Mouse (Mus musculus): ENCODE results near the gene Rtraf. TPM values are rescaled to one million over a fixed set of nuclear protein-coding genes. Genes with fewer than 3 reads are reported as not detected.
A peak's percentile ranks its signal among the peaks of the same experiment; 100 is the strongest.
"Not testable (repeated sequence)": the region's sequence is repeated elsewhere in the genome, so short reads cannot be mapped to it uniquely, and the experiment has no call there.

Rtraf gene
- 68.8 and 69.2 TPM in 2 replicates for total RNA-seq (2021)
- long read RNA-seq, transcript Rtraf-201 (8 exons, 1,562 nt) = major isoform, 111 of 144 reads
- long read RNA-seq, partial matches to known transcripts = 3 of 144 reads
- long read RNA-seq, other reads (novel, unspliced or antisense) = 30 of 144 reads

DNA sequence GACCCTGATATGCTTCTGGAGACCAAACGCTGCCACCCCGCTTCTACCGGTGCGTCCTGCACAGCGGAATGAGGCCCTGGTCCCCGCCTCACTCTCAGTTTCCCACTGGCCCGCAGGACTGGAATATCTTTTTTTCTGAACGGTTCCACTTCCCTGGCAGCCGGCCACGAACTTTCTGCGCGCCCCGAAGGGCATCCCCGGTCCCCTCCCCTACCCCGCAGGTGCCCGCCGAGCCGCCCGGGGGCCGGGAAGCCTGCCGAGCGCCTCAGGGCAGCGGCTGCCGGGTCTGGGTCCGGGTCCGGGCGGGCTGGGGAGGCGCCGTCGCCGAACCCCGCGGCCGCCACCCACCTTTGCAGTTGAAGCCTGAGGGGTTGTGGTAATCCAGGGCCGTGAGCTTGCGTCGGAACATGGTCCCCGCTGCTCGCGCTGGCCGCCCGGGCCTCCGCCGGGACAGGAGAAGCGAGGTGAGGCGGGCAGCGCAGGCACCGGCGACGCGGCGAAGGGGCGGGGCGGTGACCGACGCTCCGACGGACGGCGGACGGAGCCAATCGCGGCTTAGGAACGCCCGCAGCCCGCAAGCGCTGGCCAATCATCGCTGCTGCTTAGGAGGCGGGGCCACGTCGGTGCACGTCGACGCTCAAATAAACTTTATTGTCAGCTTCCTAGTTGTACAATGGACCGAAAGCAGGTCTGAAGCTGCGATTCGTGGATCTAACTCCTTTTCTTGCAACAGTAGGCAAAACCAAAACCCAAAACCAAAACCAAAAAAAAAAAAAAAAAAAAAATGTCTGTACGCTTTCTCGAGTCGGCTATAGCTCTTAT is at the start of gene Rtraf:
Gene Rtraf (minus strand): TSS at position 504 of the 822 bp plus-strand sequence.
- peak; percentile 95 for DNase-seq

DNA sequence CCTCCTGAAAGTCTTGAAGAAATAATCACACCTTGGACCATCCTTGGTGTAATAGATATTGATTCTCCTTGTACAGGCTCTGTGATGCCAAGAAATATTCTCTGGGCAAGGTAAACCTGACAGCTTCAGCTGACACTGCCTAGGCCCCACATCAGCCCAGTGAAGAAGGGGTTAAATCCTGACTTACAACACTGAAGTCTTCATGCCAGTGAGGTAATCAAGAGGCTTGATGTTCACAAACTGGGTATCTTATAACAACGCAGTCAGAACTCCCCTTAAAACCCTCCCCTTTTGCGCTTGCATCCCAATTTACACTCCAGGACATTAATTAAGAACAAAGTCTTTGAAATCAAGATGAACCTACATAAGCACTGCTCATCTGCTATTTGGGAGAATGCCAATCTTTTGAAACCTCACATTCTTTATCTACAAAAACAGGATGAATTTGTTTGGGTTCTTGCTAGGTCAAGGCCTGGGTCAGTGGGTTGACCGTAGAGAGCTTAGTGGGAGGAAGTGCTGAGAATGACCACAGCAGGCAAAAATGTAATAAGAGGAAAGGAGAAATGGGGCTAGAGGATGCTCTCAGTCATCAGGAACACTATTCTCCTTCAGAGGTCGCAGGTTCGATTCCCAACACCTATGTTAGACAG is 43.8 kb upstream of the Rtraf start:
- no peak for DNase-seq

DNA sequence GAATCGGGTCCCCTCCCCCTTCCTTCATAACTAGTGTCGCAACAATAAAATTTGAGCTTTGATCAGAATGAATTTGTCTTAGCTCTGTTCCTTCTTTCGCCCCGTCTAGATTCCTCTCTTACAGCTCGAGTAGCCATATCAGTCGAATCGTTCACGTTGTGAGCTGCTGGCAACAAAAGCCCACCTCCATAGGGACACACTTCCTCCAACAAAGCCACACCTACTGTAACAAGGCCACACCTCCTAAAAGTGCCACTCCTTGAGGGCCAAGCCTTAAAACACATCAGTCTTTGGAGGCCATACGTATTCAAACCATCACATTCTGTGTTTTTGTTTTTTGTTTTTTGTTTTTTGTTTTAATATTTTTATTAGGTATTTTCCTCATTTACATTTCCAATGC is 41.5 kb upstream of the Rtraf start:
- not testable (repeated sequence) for DNase-seq

DNA sequence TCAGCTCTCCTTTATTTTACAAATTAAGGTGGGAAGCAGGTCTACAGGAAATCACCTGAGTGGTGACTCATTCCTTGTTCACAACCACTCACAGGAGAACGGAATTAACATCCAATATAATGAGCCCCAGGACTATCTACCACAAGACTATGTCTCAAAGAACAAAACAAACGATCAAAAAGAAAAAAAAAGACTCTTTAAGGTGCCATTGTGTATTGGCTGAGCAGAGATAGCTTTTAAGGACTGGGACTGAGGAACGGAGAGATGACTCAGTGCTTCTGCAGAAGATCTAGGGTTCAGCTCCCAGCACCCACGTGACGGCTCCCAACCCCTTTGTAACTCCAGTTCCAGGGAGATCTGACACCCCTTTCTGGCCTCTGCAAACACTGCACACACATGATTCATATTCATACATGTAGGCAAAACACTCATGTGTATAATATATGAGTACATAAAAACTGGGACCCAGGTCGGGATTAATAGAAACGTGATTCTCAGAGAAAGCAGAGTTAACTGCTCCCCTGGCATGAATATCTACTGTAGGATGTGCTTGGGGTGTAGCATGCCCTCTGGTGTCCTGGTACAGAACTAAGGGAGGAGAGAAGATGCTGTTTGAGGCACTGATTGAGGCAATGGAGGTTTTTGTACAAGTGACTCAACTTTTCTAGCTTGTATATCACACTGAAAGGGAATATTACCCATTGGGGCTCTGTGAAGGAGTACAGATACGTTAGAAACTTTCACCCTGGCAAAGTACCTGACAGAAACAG is 37.9 kb upstream of the Rtraf start:
- DNase-seq = no peak

DNA sequence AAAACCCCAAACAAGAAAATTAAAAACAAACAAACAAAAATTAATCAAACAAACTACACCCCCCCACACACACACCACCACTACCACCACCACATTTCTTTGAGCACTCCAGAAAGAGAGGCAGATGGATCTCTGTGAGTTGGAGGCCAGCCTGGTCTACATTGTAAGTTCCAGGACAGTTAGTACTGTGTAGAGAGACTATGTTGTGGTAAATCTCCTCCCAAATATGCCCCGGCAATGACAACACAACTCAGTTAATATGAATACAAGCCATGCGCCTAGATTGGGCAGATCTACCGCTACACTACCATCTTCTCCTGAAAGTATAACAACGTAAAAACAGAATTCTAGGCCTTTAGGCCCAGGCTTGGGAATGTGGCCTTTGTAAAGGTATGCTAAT is 36.7 kb upstream of the Rtraf start:
- DNase-seq = no peak

DNA sequence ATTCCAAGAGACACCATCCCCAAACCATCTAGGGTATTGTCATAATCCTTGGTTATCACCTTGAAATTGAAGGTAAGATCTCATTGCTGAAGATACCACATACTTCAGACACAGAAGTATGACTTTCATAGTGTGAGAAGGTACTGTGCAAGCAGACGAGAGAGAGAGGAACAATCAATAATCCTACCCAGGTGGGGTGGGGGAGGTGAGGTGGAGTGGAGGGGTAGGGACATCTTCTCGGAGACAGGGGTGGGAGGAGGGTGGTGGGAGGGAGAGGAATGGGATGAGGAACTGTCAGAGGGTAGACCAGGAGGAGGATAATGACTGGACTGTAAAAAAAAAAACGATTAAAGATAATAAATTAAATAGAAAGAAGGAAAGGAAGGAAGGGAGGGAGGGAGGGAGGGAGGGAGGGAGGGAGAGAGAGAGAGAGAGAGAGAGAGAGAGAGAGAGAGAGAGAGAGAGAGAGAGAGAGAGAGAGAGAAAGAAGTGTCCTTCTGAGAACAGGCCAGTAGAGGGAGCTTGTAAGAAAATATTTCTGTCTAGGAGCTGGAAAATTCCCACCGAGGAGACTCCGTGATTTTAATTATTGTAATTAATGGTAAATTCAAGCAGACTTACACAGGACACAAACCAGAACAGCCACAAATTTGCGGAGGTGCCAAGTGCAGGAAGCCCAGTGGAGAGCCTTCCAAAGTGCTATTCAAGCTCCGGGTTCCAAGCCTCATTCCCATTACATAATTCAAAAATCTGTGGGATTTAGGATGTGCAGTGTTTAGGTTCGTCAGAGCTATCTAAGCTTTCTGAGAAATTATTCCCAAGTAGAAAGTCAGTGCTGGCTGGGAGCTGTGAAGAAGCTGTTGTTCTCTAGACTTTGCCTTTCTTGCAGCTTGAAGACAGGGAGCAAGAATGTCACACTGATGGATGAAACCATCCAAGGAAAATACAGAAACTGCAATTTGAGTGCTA is 35.5 kb upstream of the Rtraf start:
- no peak for DNase-seq

DNA sequence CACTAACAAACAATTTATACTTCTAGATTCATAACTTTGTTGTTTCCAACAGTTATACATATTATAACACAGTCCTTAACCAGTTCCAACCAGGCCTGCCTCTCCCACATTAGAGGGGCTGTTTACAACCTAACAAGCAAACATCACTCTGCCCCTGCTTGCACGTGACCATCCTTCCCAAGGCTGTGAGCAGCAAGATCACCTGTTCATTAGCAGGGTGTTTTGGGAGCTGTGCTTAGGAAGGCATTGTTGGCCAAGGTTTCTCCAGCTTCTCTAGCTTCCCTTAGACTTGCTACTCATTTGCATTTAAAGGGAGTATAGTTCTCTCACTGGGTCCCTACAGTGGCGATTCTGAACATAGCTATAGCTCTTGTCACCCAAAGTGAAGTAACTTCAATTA is 34.7 kb upstream of the Rtraf start:
- DNase-seq = no peak

DNA sequence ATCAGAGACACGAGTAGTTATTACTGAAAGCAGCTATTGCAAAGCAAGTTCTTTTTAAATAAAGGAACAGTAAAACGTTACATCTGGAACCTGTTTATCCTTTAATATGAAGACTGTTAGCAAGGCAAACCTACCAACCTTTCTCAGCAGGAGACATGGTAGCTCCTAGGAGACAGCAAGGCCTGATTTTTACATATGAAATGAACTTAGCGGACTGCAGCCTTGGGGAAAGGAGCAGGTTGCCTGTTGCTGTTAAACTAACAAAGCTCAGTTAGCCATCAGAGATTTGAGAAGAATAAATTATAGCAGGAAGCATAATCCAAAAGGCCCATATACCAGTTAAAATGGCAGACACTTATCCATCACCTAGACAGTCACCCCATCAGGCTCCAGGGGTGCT is 29.8 kb upstream of the Rtraf start:
- DNase-seq = no peak

DNA sequence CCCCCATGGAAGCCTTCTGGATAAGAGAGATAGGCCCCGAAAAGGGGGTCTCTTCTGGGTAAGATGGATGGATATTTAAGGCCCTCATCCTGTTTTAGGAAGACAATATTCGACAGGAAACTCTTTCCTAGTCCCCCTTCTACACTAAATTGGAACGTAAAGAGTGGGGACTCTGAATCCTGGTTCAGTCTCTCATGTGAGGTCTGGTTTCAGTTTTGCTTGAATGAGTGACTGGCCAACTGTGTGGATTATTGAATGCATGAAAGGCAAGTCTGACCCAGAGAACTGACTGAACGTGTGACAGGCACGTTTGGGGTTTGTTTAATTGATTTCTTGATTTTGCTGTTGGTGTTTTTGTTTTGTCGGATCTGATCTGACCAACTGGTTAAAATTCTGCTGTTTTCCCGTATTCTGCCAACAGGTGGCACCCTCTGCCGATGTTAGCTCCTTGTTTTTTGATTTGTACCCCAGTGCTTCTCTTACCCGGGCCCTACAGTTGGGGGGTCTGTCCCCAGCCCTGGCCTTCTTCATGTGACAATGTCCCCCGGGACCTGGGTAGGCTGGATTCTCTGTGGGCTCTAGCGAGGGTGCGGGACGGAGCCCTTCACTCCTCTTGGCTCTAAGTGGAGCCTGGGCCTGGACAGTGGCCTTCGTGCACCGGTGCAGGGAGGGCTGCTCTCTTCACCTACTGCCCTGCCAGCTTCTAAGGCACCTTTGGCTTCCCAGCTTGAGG is 16.1 kb upstream of the Rtraf start:
- peak; percentile 57 for DNase-seq

DNA sequence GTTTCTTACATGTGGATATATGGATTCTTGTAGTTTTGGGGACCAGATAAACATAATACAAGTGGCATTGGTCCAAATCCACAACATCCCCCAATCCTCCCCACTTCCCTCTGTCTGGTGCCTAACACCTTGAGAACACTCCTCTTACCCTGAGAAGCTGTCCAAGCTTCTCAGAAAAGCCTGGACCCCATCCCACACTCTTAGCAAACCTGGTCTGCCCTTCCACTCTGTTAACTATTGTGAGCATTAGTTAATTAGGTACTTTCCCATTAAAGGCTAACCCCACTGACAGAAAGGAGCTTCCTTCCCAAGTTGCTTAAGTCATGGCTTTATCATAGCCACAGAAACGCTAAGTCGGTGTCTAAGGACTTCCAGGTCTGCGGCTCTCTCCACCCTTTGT is 12.7 kb upstream of the Rtraf start:
- no peak for DNase-seq

DNA sequence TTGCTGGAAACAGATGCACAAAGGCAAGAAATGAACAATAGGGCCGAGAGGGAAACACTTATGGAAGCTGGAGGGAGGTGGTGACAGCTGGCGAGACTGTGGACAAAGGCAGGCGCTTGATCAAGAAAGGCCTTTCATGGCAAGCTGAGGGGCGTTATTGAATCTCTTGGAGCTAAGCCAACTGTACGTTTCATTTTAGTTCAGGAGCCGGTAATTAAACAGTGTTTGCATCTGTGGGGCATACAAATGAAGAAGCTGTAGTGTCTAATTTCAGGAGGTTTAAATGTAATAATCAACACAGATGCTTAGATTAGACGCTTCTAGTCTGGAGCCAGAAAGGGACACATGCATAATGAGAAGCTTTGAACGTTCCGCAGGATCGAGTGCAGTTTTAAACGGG is 1.9 kb upstream of the Rtraf start:
- DNase-seq = no peak

DNA sequence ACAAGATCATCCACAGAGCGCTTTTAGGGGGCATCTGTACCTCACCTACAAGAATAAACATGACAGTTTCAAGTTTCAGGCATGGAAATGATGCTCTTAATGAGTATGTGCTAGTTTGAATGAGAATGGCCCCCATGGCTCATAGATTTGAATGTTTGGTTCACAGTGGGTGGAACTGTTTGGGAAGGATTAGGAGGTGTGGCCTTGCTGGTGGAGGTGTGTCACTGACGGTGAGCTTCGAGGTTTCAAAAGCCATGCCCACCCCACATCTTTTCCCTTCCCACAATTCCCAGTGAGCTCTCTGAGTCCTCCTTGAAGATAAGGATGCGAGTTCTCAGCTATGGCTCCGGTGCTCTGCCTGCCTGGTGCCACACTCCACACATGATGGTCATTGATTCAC is 1.9 kb downstream of the Rtraf start:
- no peak for DNase-seq

DNA sequence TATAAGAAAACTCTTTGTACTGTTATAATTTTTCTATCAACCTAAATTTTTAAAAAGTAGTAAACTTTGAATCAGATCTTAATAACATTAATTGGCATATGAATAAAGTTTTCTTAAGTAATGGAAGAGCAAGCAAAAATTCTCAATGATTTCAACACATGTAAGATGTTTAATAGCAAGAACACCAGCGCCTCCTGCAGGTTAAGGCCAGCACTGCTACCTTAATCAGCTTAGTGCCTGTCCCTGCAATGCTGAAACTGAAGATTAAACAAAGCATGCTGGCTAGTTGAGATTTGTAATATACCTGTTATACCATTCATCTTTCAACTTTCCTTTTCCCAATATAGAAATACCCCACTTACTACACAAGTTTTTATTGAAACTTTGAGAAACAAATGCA is 5.7 kb downstream of the Rtraf start:
- DNase-seq = peak; percentile 81

DNA sequence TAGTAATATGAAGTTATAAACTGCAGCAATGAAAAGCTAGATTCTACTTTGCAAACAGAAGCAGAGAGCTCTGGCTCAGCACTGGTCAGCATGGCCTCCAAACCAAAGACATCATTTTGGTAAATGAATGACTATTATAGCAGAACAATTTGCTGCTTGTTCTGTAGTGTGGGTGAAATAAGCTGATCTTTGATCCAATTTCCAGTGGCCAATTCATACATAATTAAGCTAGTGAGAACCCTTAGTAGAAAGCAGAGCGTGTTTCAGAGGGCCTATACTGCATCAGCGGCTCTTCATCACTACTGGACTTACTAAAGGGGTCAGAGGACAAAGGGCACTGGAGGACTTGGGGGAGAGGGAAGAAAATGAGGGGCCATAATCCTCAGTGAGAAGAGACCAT is 10.6 kb downstream of the Rtraf start:
- no peak for DNase-seq

DNA sequence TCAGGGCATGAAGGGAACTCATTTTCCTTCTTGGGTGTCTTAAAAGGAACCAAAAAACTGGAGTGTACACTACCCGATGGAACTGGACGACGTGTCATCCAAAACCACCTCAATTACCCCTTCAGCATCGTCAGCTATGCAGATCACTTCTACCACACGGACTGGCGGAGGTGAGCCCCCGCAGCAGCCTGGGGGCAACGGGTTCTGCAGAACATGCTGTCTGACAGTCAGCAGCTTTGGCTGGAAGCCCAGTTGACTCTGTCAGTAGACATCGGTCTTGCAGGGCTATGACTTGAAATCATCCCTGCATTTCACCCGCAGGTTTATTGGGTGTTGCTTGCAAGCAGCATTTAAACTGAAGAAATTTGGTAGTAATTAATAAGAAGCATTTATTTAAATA is 13.7 kb downstream of the Rtraf start:
- DNase-seq = no peak

DNA sequence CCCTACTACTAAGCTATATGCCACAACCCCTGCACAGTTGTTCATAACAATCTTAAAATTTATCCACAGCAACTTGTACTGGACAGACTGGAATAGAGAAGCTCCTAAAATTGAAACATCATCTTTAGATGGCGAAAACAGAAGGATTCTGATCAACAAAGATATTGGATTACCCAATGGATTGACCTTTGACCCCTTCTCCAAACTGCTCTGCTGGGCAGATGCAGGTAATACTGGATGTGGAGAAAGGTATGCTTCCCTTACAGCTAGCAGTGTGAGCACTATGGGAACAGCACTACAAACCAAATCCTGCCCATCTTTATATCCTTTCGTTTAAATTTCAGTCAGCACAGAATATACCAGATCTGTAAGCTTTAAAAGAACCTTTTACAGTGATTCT is 15.8 kb downstream of the Rtraf start:
- no peak for DNase-seq

DNA sequence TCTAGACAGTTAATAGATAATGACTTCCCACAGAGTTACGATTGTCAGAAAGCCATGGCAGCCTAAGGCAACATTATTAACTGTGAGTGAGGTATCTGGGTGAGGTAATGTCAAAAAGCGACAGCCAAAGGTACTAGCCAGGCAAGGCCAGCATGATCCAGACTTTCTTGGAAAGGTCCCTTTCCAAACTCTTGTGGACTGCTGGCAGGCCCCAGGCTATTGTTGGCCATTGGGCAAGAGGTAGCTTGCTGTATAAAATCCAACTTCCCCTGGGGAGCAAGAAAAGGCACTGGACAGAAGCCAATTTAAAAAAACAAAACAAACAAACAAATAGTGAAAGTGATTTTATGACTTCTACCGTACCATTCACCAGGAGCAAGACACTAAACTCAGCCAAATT is 16.3 kb downstream of the Rtraf start:
- DNase-seq = no peak

DNA sequence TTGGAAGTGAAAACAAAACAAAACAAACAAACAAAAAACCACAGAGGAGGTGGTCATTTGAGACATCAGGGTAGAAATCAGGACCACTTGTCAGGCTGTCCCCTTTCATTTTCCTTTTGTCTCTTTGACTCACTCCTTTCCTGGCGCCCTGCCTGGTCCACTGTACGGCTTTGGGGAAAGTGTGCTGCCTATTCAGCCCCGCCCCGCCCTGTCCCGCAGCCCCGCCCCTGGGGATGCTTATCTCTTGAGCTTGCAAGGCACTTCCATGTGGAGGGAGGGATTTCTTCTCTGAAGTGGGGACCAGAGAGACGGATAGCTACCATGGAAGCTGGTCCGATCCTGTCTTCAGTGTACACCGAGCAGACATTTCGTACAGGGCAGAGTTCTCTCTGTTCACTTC is 20.0 kb downstream of the Rtraf start:
- DNase-seq = peak; percentile 42

DNA sequence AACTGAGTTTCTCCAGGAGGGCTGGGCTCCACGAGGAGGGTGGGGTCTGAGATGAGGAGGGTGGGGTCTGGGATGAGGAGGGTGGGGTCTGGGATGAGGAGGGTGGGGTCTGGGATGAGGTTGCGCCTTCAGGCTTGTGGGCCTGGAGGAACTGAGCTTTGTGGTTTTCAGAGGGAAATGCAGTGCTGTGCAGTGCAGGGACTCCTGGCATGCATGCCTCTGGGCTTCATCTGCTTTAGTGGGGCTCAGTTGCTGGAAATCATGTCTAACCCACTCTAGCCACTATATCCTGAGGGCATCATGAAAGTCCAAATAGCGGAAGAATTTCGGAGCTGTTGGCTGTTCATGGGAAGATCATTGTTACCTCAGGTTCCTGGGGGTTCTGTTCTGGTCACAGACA is 20.4 kb downstream of the Rtraf start:
- no peak for DNase-seq

DNA sequence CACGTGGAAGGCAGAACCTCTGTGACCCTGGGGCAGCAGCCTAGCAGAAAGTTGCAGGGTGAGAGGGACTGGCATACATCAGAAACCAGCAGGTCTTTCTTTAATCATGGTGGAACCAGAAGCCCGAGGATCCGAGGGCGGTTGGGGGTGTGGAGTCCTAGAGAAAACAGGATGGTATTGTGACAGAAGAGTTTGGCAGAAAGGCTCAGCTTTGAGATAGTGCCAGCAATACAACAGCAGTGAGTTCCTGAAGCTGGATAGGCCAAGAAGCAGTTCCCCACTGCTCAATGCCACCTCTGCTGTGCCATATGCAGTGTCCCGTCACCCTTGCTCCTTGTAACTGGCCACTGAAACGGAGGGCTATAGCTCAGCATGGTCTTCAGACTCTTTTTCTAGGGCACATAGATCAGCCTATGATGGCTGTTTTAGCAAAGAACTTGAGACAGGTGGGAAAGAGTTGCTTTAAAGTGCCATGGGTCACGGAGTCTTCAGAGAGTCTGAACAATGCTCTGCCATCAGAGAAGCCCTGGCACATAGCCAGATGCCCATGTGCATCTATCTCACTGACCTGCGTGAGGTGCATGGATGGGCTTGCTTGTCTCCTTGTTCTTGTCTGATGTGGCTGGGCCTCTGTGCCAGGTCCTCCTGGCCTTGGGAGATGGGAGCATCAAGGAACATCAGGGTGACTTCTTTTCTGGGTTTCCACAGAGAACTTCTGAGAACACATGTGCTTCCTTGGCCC is 22.0 kb downstream of the Rtraf start:
- DNase-seq = no peak
